Mouse (Mus musculus): ENCODE data around the gene Esrrg. TPM values are rescaled to one million over a fixed set of nuclear protein-coding genes. Genes with fewer than 3 reads are reported as not detected.

Esrrg gene
- polyA plus RNA-seq, 1 experiment from 2014 or later, result 2.2 TPM

DNA sequence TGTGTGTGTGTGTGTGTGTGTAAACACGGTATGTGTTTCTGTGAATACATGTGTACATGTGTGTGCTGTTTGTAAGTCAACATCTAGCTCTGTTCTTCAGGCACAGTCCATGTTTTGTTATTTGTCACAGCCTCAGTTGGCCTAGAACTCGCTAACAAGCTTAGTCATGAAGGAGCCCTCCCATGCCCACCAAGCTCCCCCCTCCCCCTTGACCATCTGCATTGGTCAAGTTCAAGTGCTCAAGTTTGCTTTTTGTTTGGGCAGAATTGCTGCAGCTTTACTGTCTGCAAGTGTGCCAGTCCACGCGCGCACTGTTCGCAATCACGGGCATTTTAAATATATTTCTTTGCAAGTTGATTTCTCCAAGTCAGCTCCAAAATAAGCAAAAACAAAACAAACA is 298.8 kb downstream of the Esrrg start:
- no peaks in the 10 kb centered on the region for H3K36me3 ChIP-seq (replicated peaks; ENCODE audit: control insufficient read depth, insufficient read depth, low read depth, low read length)
- ATAC-seq (replicated peaks; ENCODE audit: insufficient number of reproducible peaks, low FRiP score, low TSS enrichment, low read depth) (no peak), DNase-seq (ENCODE audit: low spot score) (no peak)
- no peak overlapping the region for H3K27ac ChIP-seq (replicated peaks; ENCODE audit: low read depth, low read length)
- no peaks in the 10 kb centered on the region for H3K27me3 ChIP-seq (ENCODE audit: control insufficient read depth, insufficient read depth, low read length)
- no peaks in the 10 kb centered on the region for H3K9me3 ChIP-seq (replicated peaks; ENCODE audit: control insufficient read depth, low read length)
- H3K4me3 ChIP-seq (ENCODE audit: low read depth, low read length), result no peak overlapping the region
- H3K4me1 ChIP-seq (ENCODE audit: control insufficient read depth, insufficient read depth, low read length), result no peaks in the 10 kb centered on the region
- WGBS, result 54% methylated on average over 7 of the region's 7 CpGs
- H3K4me2 ChIP-seq (ENCODE audit: low read depth, low read length), result no peak overlapping the region
- no peak overlapping the region for H3K9ac ChIP-seq (replicated peaks; ENCODE audit: low read length)

DNA sequence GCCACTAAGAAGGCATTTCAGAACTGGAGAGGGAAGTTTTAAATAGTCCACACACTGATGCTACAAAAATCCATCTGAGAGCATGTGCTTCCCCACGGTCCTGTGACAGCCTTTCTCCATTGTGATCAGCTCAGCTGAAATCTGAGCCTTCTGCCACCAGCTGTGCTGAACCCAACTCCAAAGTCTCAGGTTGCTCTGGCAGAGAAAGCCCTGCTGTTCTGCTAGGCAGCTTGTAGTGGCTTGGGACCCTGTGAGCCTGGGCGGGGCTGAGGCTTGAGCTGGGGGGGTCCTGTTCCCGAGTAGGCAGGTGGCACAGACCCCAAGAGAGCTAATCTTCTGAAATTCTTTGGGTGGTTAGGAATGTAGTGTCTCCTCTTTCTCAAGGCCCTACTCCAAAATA is 299.3 kb downstream of the Esrrg start:
- H3K36me3 ChIP-seq (replicated peaks; ENCODE audit: control insufficient read depth, insufficient read depth, low read depth, low read length), result no peaks in the 10 kb centered on the region
- peak; percentile 76 for DNase-seq (ENCODE audit: low spot score)
- H3K27ac ChIP-seq (replicated peaks; ENCODE audit: low read depth, low read length), result no peak overlapping the region
- no peak overlapping the region for H3K4me3 ChIP-seq (ENCODE audit: low read depth, low read length)
- no peak overlapping the region for H3K4me2 ChIP-seq (ENCODE audit: low read depth, low read length)
- ATAC-seq (replicated peaks; ENCODE audit: insufficient number of reproducible peaks, low FRiP score, low TSS enrichment, low read depth), result peak; percentile 85
- WGBS, result 0% methylated on average over 3 of the region's 3 CpGs
- H3K27me3 ChIP-seq (ENCODE audit: control insufficient read depth, insufficient read depth, low read length), result no peaks in the 10 kb centered on the region
- H3K4me1 ChIP-seq (ENCODE audit: control insufficient read depth, insufficient read depth, low read length), result no peaks in the 10 kb centered on the region
- H3K9me3 ChIP-seq (replicated peaks; ENCODE audit: control insufficient read depth, low read length), result no peaks in the 10 kb centered on the region
- H3K9ac ChIP-seq (replicated peaks; ENCODE audit: low read length), result no peak overlapping the region

DNA sequence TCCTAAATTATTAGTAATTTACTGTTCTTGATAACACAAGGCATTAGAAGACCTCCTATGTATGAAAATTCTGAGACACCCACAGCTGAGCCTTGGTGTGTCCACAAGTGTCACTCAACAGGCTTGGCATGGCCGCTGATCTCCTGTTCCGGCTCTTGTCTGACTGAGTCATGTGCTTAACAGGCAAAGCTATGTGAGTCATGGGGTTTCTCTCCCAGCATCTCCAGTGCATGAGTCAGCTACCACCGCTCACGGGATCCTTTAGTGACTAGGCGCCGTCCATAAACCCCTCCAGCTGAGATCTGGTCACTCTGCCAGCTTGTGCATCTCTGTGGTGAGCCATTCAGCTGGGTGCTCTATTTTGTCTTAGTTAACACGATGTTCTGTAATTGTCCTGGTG is 302.1 kb downstream of the Esrrg start:
- WGBS, result 84% methylated on average over 7 of the region's 7 CpGs
- DNase-seq (ENCODE audit: low spot score), result no peak

GRCm38 (mm10) chr1:187911201-187911600 is 302.6 kb downstream of the Esrrg start:
- 84% methylated on average over 6 of the region's 6 CpGs for WGBS
- DNase-seq (ENCODE audit: low spot score), result no peak

More for the DNA sequence above, 302.1 kb downstream of the Esrrg start:
- H3K4me3 ChIP-seq (ENCODE audit: low read depth, low read length), result no peak overlapping the region
- H3K9ac ChIP-seq (replicated peaks; ENCODE audit: low read length), result no peak overlapping the region
- ATAC-seq (replicated peaks; ENCODE audit: insufficient number of reproducible peaks, low FRiP score, low TSS enrichment, low read depth), result no peak
- no peaks in the 10 kb centered on the region for H3K36me3 ChIP-seq (replicated peaks; ENCODE audit: control insufficient read depth, insufficient read depth, low read depth, low read length)
- no peaks in the 10 kb centered on the region for H3K9me3 ChIP-seq (replicated peaks; ENCODE audit: control insufficient read depth, low read length)
- H3K27me3 ChIP-seq (ENCODE audit: control insufficient read depth, insufficient read depth, low read length), result no peaks in the 10 kb centered on the region
- H3K4me1 ChIP-seq (ENCODE audit: control insufficient read depth, insufficient read depth, low read length), result no peaks in the 10 kb centered on the region
- no peak overlapping the region for H3K4me2 ChIP-seq (ENCODE audit: low read depth, low read length)
- no peak overlapping the region for H3K27ac ChIP-seq (replicated peaks; ENCODE audit: low read depth, low read length)

DNA sequence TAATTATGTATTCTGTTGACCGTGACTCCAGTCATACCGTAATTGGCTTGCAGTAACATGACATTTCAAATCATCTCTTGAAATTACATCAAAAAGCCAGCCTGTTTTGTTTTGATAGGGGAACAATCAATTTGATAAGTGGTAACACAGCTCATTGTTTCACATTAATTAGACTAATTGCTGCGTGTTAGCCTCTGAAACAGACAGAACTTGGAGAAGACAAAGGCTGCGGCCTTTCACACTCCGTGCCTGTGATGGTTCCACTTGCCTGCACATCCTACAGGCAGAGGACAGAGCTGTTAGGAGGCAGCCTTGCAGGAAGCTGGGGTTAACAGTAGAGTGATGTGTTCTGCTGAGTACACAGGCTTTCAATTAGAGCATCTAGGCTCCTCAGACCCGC is 309.7 kb downstream of the Esrrg start:
- Histone ChIP-seq H3K9me3 (replicated peaks; ENCODE audit: control insufficient read depth, low read length) (no peaks in the 10 kb centered on the region), H3K27me3 (ENCODE audit: control insufficient read depth, insufficient read depth, low read length) (no peaks in the 10 kb centered on the region), H3K27ac (replicated peaks; ENCODE audit: low read depth, low read length) (no peak overlapping the region), H3K9ac (replicated peaks; ENCODE audit: low read length) (no peak overlapping the region), H3K36me3 (replicated peaks; ENCODE audit: control insufficient read depth, insufficient read depth, low read depth, low read length) (no peaks in the 10 kb centered on the region), H3K4me3 (ENCODE audit: low read depth, low read length) (no peak overlapping the region), H3K4me2 (ENCODE audit: low read depth, low read length) (no peak overlapping the region), H3K4me1 (ENCODE audit: control insufficient read depth, insufficient read depth, low read length) (no peaks in the 10 kb centered on the region)
- DNase-seq (ENCODE audit: low spot score), result no peak
- ATAC-seq (replicated peaks; ENCODE audit: insufficient number of reproducible peaks, low FRiP score, low TSS enrichment, low read depth), result no peak
- 53% methylated on average over 6 of the region's 6 CpGs for WGBS

More at GRCm38 (mm10) chr1:187911201-187911600, 302.6 kb downstream of the Esrrg start:
- Histone ChIP-seq H3K9ac (replicated peaks; ENCODE audit: low read length) (no peak overlapping the region), H3K4me2 (ENCODE audit: low read depth, low read length) (no peak overlapping the region), H3K36me3 (replicated peaks; ENCODE audit: control insufficient read depth, insufficient read depth, low read depth, low read length) (no peaks in the 10 kb centered on the region), H3K4me1 (ENCODE audit: control insufficient read depth, insufficient read depth, low read length) (no peaks in the 10 kb centered on the region), H3K27me3 (ENCODE audit: control insufficient read depth, insufficient read depth, low read length) (no peaks in the 10 kb centered on the region), H3K9me3 (replicated peaks; ENCODE audit: control insufficient read depth, low read length) (no peaks in the 10 kb centered on the region), H3K27ac (replicated peaks; ENCODE audit: low read depth, low read length) (no peak overlapping the region), H3K4me3 (ENCODE audit: low read depth, low read length) (no peak overlapping the region)
- ATAC-seq (replicated peaks; ENCODE audit: insufficient number of reproducible peaks, low FRiP score, low TSS enrichment, low read depth), result no peak

DNA sequence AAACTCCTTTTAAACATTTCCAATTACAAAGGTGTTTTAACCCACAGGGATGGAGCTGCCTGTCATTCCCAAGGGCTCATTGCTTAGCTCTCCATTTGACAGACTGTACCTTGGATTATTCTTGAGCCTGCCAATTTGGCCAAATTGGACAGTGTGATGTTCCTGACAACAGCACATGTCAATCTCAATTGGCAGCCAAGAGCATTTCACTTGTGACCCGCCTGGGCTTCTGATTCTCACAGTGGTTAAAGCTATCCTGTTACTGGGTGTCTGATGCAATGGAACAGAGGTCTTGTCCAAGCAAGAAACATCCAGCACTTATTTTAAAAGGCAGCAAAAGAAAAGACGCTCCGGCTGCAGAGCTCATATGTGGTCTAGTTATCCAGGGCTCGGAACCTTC is 310.3 kb downstream of the Esrrg start:
- Histone ChIP-seq H3K9ac (replicated peaks; ENCODE audit: low read length) (no peak overlapping the region), H3K4me2 (ENCODE audit: low read depth, low read length) (no peak overlapping the region), H3K9me3 (replicated peaks; ENCODE audit: control insufficient read depth, low read length) (no peaks in the 10 kb centered on the region), H3K27ac (replicated peaks; ENCODE audit: low read depth, low read length) (no peak overlapping the region), H3K36me3 (replicated peaks; ENCODE audit: control insufficient read depth, insufficient read depth, low read depth, low read length) (no peaks in the 10 kb centered on the region), H3K27me3 (ENCODE audit: control insufficient read depth, insufficient read depth, low read length) (no peaks in the 10 kb centered on the region), H3K4me3 (ENCODE audit: low read depth, low read length) (no peak overlapping the region), H3K4me1 (ENCODE audit: control insufficient read depth, insufficient read depth, low read length) (no peaks in the 10 kb centered on the region)
- DNase-seq (ENCODE audit: low spot score), result no peak
- no peak for ATAC-seq (replicated peaks; ENCODE audit: insufficient number of reproducible peaks, low FRiP score, low TSS enrichment, low read depth)
- 82% methylated on average over 4 of the region's 4 CpGs for WGBS

DNA sequence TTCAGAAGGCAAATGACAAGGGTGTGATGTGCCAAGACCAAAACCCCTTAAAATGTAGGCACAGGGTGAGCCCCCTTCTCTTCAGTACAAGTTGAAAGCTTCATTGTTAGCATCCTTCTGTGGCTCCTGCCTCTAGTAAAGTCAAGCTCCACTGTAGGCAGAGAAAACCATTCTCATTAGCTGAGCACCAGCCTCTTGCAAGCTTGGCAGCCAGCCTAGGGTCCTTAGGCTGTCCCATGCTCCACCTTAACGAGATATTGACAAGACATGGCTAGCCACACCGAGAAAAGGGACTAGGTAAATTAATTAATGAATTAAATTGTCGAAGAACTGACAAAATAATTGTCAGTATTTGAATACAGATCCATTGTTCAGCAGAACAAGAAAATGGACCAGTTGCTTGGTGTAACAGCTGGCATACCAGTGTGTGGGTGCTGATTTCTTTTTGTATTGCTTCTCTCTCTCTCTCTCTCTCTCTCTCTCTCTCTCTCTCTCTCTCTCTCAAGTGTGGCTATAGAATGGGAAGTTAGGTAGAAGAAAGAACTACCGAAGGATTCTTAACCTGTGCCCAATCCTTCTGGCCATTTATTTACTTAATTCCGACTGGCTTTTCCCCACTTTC is 311.7 kb downstream of the Esrrg start:
- ATAC-seq (replicated peaks; ENCODE audit: insufficient number of reproducible peaks, low FRiP score, low TSS enrichment, low read depth) (no peak), DNase-seq (ENCODE audit: low spot score) (no peak)
- Histone ChIP-seq H3K27me3 (ENCODE audit: control insufficient read depth, insufficient read depth, low read length) (no peaks in the 10 kb centered on the region), H3K4me2 (ENCODE audit: low read depth, low read length) (no peak overlapping the region), H3K4me1 (ENCODE audit: control insufficient read depth, insufficient read depth, low read length) (no peaks in the 10 kb centered on the region), H3K27ac (replicated peaks; ENCODE audit: low read depth, low read length) (no peak overlapping the region), H3K9me3 (replicated peaks; ENCODE audit: control insufficient read depth, low read length) (no peaks in the 10 kb centered on the region), H3K9ac (replicated peaks; ENCODE audit: low read length) (no peak overlapping the region), H3K36me3 (replicated peaks; ENCODE audit: control insufficient read depth, insufficient read depth, low read depth, low read length) (no peaks in the 10 kb centered on the region), H3K4me3 (ENCODE audit: low read depth, low read length) (no peak overlapping the region)
- WGBS, result 85% methylated on average over 5 of the region's 5 CpGs

- Histone ChIP-seq H3K9me3 (replicated peaks; ENCODE audit: control insufficient read depth, low read length) (no peaks in the 10 kb centered on the region), H3K4me1 (ENCODE audit: control insufficient read depth, insufficient read depth, low read length) (no peaks in the 10 kb centered on the region), H3K27ac (replicated peaks; ENCODE audit: low read depth, low read length) (no peak overlapping the region), H3K36me3 (replicated peaks; ENCODE audit: control insufficient read depth, insufficient read depth, low read depth, low read length) (no peaks in the 10 kb centered on the region), H3K27me3 (ENCODE audit: control insufficient read depth, insufficient read depth, low read length) (no peaks in the 10 kb centered on the region), H3K9ac (replicated peaks; ENCODE audit: low read length) (no peak overlapping the region), H3K4me2 (ENCODE audit: low read depth, low read length) (no peak overlapping the region), H3K4me3 (ENCODE audit: low read depth, low read length) (no peak overlapping the region)
- ATAC-seq (replicated peaks; ENCODE audit: insufficient number of reproducible peaks, low FRiP score, low TSS enrichment, low read depth), result no peak
- DNase-seq (ENCODE audit: low spot score), result no peak
- WGBS, result 70% methylated on average over 3 of the region's 3 CpGs
These were observed 322.6 kb downstream of the Esrrg start for GRCm38 (mm10) chr1:187931146-187931545.
